Mouse (Mus musculus): Measurements from ENCODE around the gene Col17a1.

DNA sequence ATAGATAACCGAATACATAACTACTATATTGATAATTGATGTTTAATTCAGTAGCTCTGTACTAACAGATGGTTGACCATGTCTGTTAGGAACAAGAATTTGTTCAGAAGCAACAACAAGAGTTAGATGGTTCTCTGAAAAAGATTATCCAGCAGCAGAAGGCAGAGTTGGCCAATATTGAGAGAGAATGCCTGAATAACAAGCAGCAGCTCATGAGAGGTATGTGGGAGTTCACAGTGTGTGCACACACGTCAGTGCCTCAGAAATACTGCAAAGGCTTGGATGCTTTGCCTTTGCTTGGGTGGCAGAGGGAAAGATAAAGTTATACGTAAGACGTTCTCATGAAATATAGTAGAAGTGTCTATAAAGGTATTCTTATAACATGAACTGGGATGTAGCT lies 56.5 kb downstream of the Col17a1 start:
- TF ChIP-seq ZNF384 (IDR thresholded peaks at IDR 0.05; ENCODE audit: low read depth, low read length) (no peak), GATA1 (IDR thresholded peaks at IDR 0.05; ENCODE audit: low read depth, low read length) (no peak), RCOR1 (IDR thresholded peaks at IDR 0.05; ENCODE audit: low read depth, low read length) (no peak)

Data from MEL (cell line).